Mouse (Mus musculus): ENCODE data around the gene Vmn1r181.
"Not testable (repeated sequence)": the region's sequence is repeated elsewhere in the genome, so short reads cannot be mapped to it uniquely, and the experiment has no call there.

Gene Vmn1r181

GRCm38 (mm10) chr7:23974315-23974714, at the start of gene Vmn1r181:
Gene Vmn1r181 (plus strand): TSS chr7:23974615.
- DNase-seq (ENCODE audit: low read depth, low spot score) = not testable (repeated sequence)

- DNase-seq (ENCODE audit: low read depth, low spot score) = no peak
Observed at GRCm38 (mm10) chr7:23926678-23927077, 47.7 kb upstream of the Vmn1r181 start, which contains the start of gene Vmn1r179. Gene Vmn1r179 (plus strand): TSS chr7:23926978.

GRCm38 (mm10) chr7:23950332-23950731, 24.1 kb upstream of the Vmn1r181 start, which contains the start of gene Vmn1r180:
Gene Vmn1r180 (plus strand): TSS chr7:23950632.
- no peak for DNase-seq (ENCODE audit: low read depth, low spot score)

- not testable (repeated sequence) for DNase-seq (ENCODE audit: low read depth, low spot score)
Observed at GRCm38 (mm10) chr7:23968044-23968443, 6.4 kb upstream of the Vmn1r181 start.

- no peak for DNase-seq (ENCODE audit: low read depth, low spot score)
Observed at GRCm38 (mm10) chr7:24001391-24001790, 27.0 kb downstream of the Vmn1r181 start, which contains the start of gene V1rd19. Gene V1rd19 (plus strand): TSS chr7:24001691.
